Mouse (Mus musculus): ENCODE measurements around the gene Olfml2b.

Olfml2b gene

DNA sequence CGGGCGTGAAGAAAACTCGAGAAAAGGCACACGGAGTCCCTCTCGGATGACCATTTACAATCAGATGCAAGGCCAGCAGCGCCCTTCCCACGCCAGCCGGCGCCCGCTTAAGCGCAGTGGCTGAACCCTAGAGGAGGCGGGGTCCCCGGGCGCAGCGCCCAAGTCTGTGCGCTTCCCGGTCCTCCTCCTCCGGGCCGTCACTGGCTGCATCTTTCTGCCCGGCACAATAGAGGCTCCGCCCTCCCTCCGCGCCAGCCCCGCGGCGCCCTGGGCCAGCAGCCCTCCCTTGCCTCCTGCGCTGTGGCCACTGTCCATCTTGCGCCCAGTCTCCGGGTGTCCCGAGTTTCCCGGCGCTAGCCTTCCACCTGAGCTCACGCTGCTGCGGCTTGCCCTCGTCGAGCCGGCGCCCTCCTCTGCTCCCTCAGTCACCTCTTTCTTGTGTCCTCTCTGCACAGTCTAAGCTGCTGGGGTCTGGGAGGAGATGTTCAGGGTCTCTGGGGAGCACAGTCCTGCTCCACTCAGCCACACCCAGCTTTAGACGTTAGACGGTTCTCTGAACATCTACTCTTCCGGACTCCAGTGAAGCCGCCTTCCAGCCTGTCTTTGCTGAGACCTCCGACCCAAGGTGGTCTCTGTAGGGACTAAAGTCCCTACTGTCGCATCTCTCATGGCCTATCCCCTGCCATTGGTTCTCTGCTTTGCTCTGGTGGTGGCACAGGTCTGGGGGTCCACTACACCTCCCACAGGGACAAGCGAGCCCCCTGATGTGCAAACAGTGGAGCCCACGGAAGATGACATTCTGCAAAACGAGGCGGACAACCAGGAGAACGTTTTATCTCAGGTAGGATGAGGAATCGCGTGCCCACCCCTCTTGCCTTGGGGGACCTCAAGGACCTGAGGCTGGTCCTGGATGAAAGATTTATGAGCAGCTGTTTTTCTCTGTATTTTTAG is at the start of gene Olfml2b:
TSS of gene Olfml2b (plus strand) at position 278 of the 951 bp plus-strand sequence.
- peak; percentile 54 to 81 for DNase-seq (ENCODE audit: low spot score in 2 of 2)

DNA sequence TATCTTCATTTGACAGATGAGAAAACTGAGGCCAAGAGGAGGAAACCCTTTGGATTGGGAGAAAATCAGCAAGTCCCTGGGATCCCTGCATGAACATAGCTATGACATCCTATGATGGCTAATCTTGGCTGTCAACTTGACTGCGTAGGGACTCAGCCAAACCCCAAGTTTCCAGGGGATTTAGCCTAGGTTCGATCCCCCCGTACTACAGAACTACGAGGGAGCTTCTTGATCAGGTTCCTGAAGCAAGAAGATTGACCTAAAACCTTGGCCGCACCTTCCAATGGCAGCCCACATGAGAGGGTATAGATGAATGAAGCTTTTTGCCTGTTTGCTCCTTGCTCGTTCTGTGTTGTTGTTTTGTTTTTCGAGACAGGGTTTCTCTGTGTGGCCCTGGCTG is 49.8 kb upstream of the Olfml2b start:
- no peak for DNase-seq (ENCODE audit: low spot score in 2 of 2)

DNA sequence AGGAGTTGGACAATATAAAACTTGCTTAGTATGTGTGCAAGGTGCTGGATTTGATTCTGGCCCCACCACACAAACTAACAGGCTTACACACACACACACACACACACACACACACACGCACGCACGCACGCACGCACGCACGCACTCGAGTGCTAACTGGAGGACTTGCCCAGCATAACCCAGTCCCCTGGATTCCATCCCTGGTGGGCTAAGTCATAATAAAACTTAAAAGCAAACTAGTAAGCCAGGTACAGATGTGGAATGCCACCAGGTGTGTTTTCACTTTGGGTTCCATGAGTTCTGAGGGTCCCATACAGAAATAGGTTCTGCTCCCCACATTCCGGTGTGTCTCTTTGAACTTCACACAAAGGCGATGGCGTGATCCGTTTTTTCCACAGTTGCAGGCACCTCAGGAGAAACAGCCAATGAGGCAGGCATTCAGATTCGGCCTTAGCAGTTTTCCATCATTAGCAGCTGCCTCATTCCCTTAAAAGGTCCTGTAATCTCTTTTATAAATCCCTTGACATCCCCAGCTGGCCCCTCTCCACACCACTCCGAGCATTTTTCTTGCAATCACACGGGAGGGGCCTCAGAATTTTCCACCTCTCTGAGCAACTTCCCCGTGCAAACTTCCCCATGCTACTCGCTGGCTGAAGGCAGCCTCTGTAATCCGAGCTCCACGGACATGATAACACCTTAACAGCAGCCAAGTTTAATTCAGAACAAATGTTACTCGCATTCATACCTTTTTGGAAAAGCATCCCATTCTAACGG is 38.9 kb upstream of the Olfml2b start:
- DNase-seq (ENCODE audit: low spot score in 2 of 2) = peak in 1 of 2 experiments; percentile 51

DNA sequence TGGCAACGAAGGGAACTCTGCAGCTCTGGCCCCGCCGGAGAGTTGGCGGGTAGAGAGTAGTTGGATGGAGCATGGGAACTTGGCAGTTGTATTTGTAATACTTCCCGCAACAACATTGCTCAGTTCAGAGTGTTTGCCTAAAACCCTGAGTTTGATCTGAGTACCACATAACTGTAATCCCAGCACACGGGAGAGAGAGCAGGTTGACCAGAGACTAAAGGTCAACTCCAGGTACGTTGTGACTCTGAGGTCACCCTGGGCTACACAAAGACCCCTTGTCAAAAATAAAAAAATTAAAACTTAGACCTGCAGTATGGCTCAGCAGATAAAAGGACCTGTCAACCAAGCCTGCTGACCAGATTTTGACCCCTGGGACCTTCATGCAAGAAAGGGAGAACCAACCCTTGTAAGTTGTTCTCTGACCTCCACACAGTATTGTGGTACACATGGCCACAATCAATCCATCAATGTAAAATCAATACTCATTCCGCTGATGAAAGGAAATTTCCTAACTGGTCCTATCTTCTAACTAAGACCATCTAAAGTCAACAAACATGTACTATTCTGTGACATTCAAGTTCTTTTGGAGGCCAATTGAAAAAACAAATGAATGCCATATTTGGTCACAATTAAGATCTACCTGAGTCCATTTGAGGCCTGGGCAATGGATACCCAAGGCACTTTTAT is 37.0 kb upstream of the Olfml2b start:
- peak in 1 of 2 experiments; percentile 49 for DNase-seq (ENCODE audit: low spot score in 2 of 2)

DNA sequence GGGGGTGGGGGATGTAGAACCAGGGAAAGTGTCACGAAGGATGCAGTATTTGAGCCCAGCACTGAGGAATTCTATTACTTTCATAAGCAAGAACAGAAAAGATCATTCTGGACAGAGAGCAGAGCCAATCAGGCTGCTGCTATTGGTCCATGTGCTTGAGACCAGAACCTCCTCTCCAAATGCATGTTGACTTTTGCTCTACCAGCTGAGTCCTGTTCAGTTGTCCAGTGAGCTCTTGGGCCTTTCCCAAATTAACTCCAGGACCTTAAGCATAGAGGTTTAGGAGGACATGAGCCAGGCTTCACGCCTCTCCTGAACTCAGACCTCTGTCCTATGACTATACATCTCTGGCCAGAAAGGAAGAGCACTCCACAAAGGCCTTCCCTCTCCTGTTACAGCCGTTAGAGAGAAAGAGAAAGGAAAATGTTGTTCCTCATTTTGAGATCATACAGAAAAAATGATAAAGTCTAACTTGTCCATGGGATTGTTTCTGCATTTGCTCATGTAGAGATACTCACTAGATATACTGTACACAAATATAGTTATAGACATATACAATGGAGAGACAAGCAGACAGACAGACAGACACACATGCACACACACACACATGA is 35.8 kb upstream of the Olfml2b start:
- DNase-seq (ENCODE audit: low spot score in 2 of 2) = peak in 1 of 2 experiments; percentile 27

DNA sequence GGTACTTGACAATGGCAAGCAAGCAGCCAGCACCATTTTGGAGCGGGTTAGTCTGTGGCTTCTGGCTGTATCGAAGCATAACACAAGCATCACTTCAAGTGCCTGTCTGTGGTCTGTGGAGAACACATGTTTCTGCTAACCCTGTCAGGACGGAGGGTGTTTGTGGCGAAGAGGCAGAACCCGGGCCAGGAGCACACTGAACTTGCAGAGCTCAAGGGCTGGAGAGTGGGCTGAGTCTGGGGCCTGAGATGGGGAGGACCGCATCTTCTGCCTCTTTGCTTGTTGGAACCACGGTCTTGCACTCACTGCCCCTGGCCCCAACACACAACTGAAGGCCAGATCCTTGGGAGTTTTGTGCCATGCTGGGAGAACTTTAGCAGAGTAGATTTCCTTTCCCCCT is 34.5 kb upstream of the Olfml2b start:
- DNase-seq (ENCODE audit: low spot score in 2 of 2) = peak in 1 of 2 experiments; percentile 72

DNA sequence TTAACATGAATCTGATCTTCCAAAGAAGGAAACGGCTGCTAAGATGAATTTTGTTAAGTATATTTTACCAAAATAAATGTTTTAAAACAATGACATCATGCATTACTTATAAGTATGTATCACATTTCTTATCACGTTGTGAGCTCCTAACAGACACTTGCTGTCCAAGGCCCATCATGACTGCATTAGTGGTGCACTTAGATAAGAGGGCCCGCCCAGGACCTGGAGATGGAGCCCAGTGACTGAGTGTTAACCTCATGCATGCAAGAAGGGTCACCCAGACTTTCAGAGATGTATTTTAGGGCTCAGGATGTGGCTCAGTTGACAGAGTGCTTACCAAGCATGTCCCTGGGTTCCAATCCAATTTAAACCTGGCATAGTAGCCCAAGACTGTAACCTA is 34.0 kb upstream of the Olfml2b start:
- DNase-seq (ENCODE audit: low spot score in 2 of 2) = peak; percentile 69 to 74

DNA sequence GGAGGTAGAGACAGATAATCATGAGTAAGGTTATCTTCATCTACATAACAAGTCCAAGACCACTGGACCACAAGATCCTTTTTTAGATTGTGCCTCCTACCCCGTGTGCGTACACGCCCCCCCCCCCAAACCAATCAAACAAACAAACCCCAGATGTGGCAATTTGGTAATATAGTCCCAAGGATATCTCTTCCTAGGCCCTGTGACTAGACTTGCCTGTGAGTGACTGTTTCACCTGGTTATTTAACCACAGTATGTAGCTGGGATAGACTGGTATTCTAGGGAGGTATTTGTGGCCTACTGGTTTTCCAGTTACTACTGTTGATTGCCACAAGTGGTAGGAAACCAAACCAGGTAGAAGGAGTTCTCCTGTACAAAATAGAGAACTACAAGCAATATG is 33.6 kb upstream of the Olfml2b start:
- DNase-seq (ENCODE audit: low spot score in 2 of 2) = no peak

DNA sequence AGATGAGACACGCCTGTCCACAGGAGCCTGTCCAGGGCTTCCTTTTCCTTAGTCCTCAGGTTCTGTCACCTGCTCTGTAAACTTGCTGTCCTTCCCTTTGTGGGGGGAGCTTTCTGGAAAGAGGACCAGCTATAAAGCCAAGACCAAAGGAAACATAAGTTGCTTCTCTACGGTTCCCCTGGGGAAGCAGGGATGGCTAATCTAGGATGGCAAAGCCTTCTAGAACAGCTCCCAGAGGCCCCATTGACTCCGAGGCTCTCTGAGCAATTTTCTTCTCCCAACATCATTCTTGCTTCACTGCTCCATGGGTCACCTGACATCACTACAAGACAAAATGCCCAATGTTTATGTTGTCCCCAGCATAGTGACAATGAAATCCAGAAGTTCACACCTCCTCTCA is 32.7 kb upstream of the Olfml2b start:
- DNase-seq (ENCODE audit: low spot score in 2 of 2) = peak in 1 of 2 experiments; percentile 57

DNA sequence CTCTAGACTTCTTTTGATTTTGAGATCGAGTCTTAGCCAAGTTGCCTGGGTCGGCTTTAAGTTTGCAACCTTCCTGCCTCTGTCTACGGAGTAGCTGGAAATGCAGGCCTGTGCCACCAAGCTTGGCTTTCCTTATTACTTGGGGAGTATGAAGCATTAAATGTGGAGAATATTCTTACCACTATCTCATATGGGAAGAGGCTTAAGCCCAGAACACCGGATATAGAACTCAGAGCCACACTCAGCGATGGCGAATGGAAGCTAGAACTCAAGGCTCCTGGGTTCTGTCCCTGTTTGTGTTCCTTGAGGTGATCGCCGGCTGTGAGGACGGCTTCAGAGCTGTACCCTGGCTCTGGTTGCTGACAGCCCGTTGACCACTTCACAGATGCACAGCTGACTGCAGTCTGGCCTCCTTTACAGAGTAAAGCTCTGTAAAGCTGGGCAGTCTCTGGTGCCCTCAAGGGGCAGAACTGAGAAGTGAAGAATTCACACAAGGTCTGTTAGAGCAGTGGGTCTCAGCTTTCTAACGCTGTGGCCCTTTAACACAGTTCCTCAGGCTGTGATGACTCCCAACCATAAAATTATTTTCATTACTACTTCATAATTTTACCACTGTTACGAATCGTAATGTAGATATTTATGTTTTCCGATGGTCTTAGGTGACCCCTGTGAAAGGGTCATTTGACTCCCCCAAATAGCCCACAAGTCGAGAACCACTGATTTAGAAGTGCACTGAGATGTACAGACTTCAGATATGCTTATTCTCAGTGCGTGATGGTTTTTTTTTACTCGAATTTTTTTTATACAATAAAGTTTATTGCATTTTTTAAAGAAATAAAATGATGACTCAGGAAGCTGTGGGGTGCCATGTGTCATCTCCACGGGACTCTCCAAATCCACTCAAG is 31.1 kb upstream of the Olfml2b start:
- peak; percentile 62 to 78 for DNase-seq (ENCODE audit: low spot score in 2 of 2)

DNA sequence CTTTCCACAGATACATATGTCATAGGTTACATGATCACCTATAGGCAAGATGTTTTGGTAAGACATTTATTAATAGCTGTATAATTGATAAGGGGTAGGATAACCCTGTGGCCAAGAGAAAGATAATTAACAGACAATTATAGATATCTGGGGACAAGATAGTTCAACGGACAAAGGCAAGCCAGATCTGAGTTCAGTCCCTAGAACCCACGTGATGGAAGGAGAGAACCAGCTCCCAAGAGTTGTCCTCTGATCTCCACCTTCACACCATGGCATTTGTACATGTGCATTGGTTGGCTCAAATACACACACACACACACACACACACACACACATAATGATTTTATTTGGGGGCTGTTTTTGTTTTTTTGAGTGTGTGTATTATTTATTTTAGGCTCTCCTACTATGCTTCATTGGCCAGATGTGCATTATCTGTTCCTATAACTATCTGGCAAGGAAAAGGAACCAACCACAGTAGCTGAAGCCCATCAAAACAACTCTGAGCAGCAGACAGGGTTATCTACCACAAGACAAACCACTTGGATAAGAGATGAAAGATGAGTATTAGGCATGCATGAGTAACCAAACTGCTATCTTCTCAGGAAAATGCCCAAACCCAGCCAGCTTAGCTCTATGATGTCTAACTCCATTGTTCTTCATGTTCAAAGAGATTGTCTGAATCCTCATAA is 24.5 kb upstream of the Olfml2b start:
- DNase-seq (ENCODE audit: low spot score in 2 of 2) = peak in 1 of 2 experiments; percentile 11

DNA sequence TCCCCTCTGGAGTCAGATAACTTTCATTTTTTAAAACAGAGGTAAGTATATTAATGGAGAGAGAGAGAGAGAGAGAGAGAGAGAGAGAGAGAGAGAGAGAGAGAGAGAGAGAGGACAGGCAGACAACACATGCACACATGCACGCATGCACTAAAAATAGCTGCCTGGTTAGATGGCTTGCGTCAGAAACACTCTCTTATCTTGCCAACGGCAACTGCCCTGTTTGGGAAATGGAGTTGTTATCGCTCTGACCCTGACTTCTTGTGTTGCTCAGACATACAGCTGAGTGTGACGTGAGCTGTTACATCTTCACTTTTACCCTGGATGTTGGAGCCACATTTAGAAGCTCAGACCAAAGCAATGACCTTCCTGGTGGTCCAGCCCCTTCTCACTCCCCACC is 21.4 kb upstream of the Olfml2b start:
- DNase-seq (ENCODE audit: low spot score in 2 of 2) = peak in 1 of 2 experiments; percentile 54

DNA sequence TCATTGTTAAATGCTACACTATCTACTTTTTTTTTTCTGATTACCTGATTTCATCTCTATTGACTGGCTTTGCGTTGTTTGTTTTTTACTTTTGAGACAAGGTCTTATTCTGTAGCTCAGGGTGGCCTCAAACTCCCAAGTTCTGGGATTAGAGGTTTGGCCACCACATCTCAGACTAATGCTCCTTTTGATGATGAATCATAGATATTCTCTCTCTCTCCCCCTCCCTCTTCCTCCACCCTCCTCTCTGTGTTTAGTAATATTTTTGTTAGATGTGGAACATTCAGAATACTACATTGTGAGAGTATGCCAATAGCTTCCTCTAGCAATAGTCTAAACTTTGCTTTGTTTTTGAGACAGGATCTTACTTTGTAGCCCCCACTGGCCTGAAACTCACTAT is 20.9 kb upstream of the Olfml2b start:
- DNase-seq (ENCODE audit: low spot score in 2 of 2) = no peak

DNA sequence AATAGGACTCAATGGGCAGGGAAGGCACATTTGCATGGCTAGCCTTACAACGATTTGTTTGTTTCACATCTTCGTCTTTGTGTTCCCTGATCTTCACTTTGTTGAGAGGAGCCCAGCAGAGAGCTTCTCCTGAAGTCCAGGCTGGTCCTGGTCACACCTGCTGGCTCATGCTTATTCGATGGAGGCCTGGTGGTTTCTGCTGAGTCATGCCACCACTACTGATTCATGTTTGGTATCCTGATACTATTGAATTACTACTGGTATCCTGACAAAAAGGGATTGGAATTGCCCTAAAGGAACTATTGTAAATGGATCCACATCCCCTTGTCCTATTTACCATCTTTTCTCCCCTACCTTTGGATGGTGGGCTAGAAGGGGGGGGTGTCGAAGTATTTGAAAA is 13.8 kb upstream of the Olfml2b start:
- peak in 1 of 2 experiments; percentile 64 for DNase-seq (ENCODE audit: low spot score in 2 of 2)

DNA sequence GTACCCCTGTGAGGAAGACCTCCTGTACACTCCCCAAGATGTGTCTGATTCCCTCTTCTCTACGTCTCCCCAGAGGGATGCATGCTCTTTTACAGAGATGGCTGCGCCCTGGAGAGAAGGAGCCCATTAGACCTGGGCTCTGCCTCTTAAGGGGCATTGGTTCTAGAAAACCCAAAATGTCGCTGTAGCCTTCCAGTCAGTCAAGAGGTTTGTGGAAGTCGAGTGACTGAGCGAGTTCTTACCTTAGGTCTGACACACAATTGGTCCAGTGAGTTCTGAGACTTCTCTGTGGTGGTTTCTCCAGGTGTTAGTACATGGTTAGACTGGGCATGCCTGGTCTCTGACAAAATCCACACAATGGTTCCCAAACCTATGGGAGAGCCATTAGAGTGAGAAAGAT is 12.8 kb upstream of the Olfml2b start:
- DNase-seq (ENCODE audit: low spot score in 2 of 2) = peak in 1 of 2 experiments; percentile 28

DNA sequence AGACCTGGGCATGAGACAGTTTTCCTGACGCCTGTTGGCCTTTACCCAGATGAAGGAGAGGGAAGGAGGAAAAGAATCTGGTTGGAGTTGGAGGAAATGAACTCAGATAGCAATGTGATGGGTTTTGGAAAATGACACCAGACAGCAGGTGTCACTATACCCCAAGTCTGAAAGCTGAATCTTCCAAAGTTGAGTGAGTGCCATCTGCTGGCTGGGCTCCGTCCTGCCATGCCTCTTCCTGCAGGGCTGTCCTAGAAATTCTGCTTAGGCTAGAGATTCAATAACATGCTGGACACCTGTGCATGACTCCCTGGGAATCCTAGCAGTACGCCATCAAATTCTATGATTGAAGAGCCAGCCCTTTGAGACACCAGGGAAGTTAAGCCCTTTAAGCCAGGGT is 11.9 kb upstream of the Olfml2b start:
- DNase-seq (ENCODE audit: low spot score in 2 of 2) = peak; percentile 74 to 84

DNA sequence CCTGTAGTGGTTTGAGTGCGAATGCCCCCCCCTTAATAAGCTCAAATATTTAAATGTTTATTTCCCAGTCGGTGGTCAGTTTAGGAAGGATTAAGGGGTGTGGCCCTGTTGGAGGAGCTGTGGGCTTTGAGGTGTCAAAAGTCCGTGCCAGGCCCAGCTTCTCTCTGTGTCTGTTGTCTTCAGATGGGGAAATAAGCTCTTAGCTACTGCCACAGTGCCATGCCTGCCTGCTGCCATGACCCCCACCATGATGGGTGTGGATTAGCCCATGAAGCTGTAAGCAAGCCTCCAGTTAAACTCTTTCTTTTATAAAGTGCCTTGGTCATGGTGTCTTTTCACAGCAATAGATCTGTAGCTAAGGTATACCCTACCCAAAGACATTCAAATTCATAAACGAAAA is 11.5 kb upstream of the Olfml2b start:
- peak in 1 of 2 experiments; percentile 55 for DNase-seq (ENCODE audit: low spot score in 2 of 2)

DNA sequence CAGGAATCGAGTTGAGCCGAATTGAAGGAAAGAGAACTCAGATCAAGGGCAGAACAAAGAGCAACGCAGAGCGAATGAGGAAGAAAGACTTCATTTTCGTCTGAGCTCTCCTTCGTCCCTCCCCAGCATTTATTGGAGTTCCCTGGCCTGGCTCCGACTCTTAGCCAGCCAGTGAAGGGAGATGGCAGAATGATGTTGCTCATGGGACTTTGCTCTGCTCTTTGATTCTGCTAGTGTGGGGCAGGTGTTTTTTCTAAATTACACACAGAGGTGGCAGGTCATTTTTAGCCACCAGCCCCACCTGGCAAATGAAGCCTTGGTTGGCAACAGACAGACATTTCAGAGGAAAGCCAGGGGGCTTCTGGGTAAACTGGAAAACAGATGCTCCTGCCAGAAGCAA is 5.4 kb upstream of the Olfml2b start:
- peak in 1 of 2 experiments; percentile 38 for DNase-seq (ENCODE audit: low spot score in 2 of 2)

DNA sequence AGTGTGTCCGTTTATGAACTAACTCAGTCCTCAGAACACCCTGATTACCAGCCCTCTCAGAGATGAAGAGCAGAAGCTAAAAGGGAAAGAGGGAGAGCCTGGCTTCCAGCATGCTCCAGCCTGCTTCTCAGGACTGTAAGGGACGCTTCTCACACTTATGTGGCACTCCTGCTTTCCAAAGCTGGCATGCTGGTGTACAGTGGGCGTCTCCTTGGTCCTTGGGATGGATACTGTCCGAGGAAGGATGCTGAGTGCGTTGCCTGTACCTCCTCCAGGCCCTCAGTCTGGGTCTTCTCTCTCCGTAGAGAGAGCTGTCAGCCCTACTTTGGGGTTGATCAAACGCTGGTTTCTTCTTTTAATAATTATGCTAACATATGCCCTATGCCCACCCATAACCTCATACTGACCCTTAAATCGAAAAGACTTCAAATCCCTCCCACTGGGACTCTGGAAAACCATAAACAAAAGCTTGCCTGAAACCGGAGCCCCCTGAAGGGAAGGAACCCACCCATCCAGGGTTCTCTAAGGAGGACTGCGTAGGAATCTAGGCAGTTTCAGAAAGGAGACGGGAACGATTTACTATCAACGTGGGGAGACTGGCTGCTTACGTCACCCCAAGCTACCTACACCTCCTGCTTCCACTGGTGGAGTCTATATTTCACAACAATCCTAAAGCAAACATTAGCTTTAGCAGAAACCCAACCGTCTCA is 1.7 kb downstream of the Olfml2b start:
- DNase-seq (ENCODE audit: low spot score in 2 of 2) = no peak
